Mouse (Mus musculus): ENCODE data around the gene Gm17545. TPM values are rescaled to one million over a fixed set of nuclear protein-coding genes. Genes with fewer than 3 reads are reported as not detected.

Gene Gm17545
- polyA plus RNA-seq, 1 experiment from 2014 or later, result not detected

DNA sequence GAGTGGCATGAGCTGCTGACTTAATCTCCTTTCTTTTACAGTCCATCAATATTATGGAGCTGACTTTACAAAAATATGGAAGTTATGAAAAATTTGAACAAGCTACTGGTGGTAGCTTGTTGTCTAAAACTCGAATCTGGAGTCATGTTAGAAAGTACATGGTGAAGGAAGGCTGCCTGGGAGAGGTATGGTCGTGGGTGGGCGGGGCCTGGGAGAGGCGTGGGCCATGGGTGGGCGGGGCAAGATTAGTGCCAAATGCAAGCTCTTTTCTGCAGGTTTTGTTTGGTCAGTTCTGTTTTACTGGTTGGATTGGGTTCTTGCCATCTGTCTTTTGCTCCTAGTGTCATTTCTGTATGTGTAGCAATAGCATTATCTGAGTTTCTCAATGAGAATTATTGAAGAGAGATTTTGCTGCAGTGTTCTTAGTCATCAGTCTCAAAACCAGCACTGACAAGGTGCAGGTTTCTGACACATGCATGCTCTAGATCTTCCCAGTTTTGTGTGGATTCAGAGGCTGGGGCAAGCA is 23.7 kb upstream of the Gm17545 start:
- no peak overlapping the region for H3K4me2 ChIP-seq (replicated peaks; ENCODE audit: low read depth, low read length)
- H3K27me3 ChIP-seq (ENCODE audit: control insufficient read depth, insufficient read depth, low read length), result no peaks in the 10 kb centered on the region
- 48% methylated on average over 5 of the region's 5 CpGs for WGBS
- H3K36me3 ChIP-seq (ENCODE audit: control insufficient read depth, insufficient read depth, low read length), result no peaks in the 10 kb centered on the region
- H3K9ac ChIP-seq (ENCODE audit: low read depth, low read length), result no peak overlapping the region
- ATAC-seq (ENCODE audit: low FRiP score), result no peak
- no peak overlapping the region for H3K4me3 ChIP-seq (ENCODE audit: low read depth, low read length)
- no peak overlapping the region for H3K27ac ChIP-seq (ENCODE audit: low read depth, low read length)
- H3K9me3 ChIP-seq (ENCODE audit: control insufficient read depth, low read length), result no peaks in the 10 kb centered on the region
- DNase-seq (ENCODE audit: low spot score), result no peak
- no peaks in the 10 kb centered on the region for H3K4me1 ChIP-seq (replicated peaks; ENCODE audit: control insufficient read depth, insufficient read depth, low read length)

DNA sequence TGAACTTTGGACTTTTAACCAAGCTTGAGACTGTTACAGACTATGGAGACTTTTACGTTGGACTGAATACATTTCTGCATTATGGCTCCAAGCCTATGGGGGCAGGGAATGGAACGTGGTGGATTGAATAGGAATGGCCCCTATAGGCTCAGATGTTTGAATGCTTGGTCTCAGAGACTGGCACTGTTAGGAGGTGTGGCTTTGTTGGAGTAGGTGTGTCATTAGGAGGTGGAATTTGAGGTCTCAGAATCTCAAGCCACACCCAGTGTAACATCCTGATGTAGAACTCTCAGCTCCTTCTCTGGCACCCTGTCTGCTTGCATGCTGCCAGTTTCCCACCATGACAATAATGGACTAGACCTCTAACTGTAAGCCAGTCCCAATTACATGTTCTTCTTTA is 20.9 kb upstream of the Gm17545 start:
- Histone ChIP-seq H3K36me3 (ENCODE audit: control insufficient read depth, insufficient read depth, low read length) (no peaks in the 10 kb centered on the region), H3K27me3 (ENCODE audit: control insufficient read depth, insufficient read depth, low read length) (no peaks in the 10 kb centered on the region), H3K4me2 (replicated peaks; ENCODE audit: low read depth, low read length) (no peak overlapping the region), H3K9ac (ENCODE audit: low read depth, low read length) (no peak overlapping the region), H3K4me3 (ENCODE audit: low read depth, low read length) (no peak overlapping the region), H3K4me1 (replicated peaks; ENCODE audit: control insufficient read depth, insufficient read depth, low read length) (no peaks in the 10 kb centered on the region), H3K27ac (ENCODE audit: low read depth, low read length) (no peak overlapping the region), H3K9me3 (ENCODE audit: control insufficient read depth, low read length) (no peaks in the 10 kb centered on the region)
- WGBS, result 76% methylated on average over 2 of the region's 2 CpGs
- no peak for ATAC-seq (ENCODE audit: low FRiP score)
- no peak for DNase-seq (ENCODE audit: low spot score)

DNA sequence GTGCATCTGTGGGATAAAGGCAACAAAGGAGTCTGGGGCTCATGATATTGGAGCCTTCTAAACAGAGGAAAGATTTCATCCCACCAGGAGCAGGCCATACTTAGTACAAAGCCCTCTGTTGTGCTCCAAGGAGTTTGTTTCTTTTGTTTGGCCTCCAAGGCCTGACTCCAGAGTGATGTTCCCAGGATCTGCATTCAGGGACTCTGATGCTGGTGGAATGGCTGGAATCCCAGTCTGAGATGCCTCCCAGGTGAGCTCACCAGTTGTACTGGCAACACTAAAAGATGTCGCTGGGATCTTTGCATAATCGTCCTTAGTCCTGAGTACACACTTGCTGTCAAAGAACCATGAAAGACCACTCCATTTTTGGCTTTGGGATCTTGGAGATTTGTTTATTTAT is 20.0 kb upstream of the Gm17545 start:
- H3K27me3 ChIP-seq (ENCODE audit: control insufficient read depth, insufficient read depth, low read length), result no peaks in the 10 kb centered on the region
- no peak overlapping the region for H3K9ac ChIP-seq (ENCODE audit: low read depth, low read length)
- DNase-seq (ENCODE audit: low spot score), result no peak
- H3K4me3 ChIP-seq (ENCODE audit: low read depth, low read length), result no peak overlapping the region
- 95% methylated on average over 2 of the region's 2 CpGs for WGBS
- no peaks in the 10 kb centered on the region for H3K36me3 ChIP-seq (ENCODE audit: control insufficient read depth, insufficient read depth, low read length)
- no peak overlapping the region for H3K4me2 ChIP-seq (replicated peaks; ENCODE audit: low read depth, low read length)
- no peaks in the 10 kb centered on the region for H3K4me1 ChIP-seq (replicated peaks; ENCODE audit: control insufficient read depth, insufficient read depth, low read length)
- H3K27ac ChIP-seq (ENCODE audit: low read depth, low read length), result no peak overlapping the region
- no peak for ATAC-seq (ENCODE audit: low FRiP score)
- no peaks in the 10 kb centered on the region for H3K9me3 ChIP-seq (ENCODE audit: control insufficient read depth, low read length)

DNA sequence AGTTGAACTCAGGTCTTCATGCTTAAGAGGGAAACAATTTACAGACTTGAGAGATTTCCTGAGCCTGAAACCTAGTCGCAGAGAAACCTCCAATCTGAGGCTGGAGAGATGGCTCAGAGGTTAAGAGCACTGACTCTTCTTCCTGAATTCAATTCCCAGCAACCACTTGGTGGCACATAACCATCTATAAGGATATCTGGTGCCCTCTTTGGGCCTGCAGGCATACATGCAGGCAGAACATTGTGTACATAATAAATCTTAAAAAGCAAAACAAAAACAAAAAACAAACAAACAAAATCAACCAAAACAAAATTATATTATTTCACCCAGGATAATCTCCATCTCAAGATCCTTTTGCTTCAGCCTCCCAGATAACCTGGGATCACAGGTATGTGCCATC is 15.3 kb upstream of the Gm17545 start:
- Histone ChIP-seq H3K27ac (ENCODE audit: low read depth, low read length) (no peak overlapping the region), H3K4me2 (replicated peaks; ENCODE audit: low read depth, low read length) (no peak overlapping the region), H3K9ac (ENCODE audit: low read depth, low read length) (no peak overlapping the region), H3K4me1 (replicated peaks; ENCODE audit: control insufficient read depth, insufficient read depth, low read length) (no peaks in the 10 kb centered on the region), H3K27me3 (ENCODE audit: control insufficient read depth, insufficient read depth, low read length) (no peaks in the 10 kb centered on the region), H3K36me3 (ENCODE audit: control insufficient read depth, insufficient read depth, low read length) (no peaks in the 10 kb centered on the region), H3K9me3 (ENCODE audit: control insufficient read depth, low read length) (no peaks in the 10 kb centered on the region), H3K4me3 (ENCODE audit: low read depth, low read length) (no peak overlapping the region)
- ATAC-seq (ENCODE audit: low FRiP score) (no peak), DNase-seq (ENCODE audit: low spot score) (no peak)
- WGBS, result 72% methylated on average over 1 of the region's 1 CpGs

DNA sequence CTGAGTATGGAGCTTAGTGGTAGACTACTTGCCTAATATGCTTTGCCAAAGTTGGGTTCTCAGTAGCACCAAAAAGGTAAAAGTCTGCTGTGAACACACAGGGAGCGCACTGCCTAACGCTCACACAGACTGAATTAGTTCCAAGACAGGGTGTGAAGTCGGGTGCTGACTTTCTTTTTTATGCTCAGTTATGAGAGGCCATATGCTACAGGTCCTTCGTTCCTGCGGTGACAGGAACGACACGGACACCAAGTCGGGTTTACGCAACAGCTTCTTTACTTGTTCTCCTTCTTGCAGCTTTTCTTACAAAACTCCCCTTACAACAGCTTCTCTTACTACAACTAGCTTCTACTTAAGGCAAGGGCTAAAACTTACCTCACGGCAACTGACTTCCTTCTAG is 10.9 kb upstream of the Gm17545 start:
- Histone ChIP-seq H3K9ac (ENCODE audit: low read depth, low read length) (no peak overlapping the region), H3K36me3 (ENCODE audit: control insufficient read depth, insufficient read depth, low read length) (no peaks in the 10 kb centered on the region), H3K27me3 (ENCODE audit: control insufficient read depth, insufficient read depth, low read length) (no peaks in the 10 kb centered on the region), H3K9me3 (ENCODE audit: control insufficient read depth, low read length) (no peaks in the 10 kb centered on the region), H3K4me1 (replicated peaks; ENCODE audit: control insufficient read depth, insufficient read depth, low read length) (no peaks in the 10 kb centered on the region), H3K4me3 (ENCODE audit: low read depth, low read length) (no peak overlapping the region), H3K4me2 (replicated peaks; ENCODE audit: low read depth, low read length) (no peak overlapping the region), H3K27ac (ENCODE audit: low read depth, low read length) (no peak overlapping the region)
- ATAC-seq (ENCODE audit: low FRiP score) (no peak), DNase-seq (ENCODE audit: low spot score) (no peak)
- 97% methylated on average over 10 of the region's 10 CpGs for WGBS

GRCm38 (mm10) chr9:22445123-22445522 is 9.0 kb upstream of the Gm17545 start:
- Histone ChIP-seq H3K4me3 (ENCODE audit: low read depth, low read length) (no peak overlapping the region), H3K4me2 (replicated peaks; ENCODE audit: low read depth, low read length) (no peak overlapping the region), H3K9ac (ENCODE audit: low read depth, low read length) (no peak overlapping the region), H3K36me3 (ENCODE audit: control insufficient read depth, insufficient read depth, low read length) (no peaks in the 10 kb centered on the region), H3K27me3 (ENCODE audit: control insufficient read depth, insufficient read depth, low read length) (no peaks in the 10 kb centered on the region), H3K4me1 (replicated peaks; ENCODE audit: control insufficient read depth, insufficient read depth, low read length) (no peaks in the 10 kb centered on the region), H3K9me3 (ENCODE audit: control insufficient read depth, low read length) (no peaks in the 10 kb centered on the region), H3K27ac (ENCODE audit: low read depth, low read length) (no peak overlapping the region)
- DNase-seq (ENCODE audit: low spot score) (no peak), ATAC-seq (ENCODE audit: low FRiP score) (no peak)
- WGBS, result 84% methylated on average over 1 of the region's 1 CpGs

DNA sequence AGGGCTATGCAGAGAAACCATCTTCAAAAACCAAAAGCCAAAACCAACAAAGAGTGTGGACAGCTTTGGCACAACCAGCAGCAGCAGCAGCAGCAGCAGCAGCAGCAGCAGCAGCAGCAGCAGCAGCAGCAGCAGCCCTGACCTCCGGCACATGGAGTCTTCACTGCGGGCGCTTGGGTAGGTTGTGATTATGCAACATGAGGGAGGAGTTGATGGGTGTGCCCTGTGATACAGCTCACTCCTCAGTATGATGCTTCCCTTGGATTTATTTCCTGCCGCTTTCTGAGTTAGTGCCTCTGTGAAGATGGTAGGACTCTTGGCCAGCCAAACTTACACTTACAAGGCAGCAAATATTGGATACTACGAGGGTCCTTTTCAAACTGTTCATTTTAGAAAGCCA is 6.9 kb upstream of the Gm17545 start:
- Histone ChIP-seq H3K36me3 (ENCODE audit: control insufficient read depth, insufficient read depth, low read length) (0 out of 2 replicates have a peak, but pooled peaks cover 2% of the 10 kb centered on the region), H3K9ac (ENCODE audit: low read depth, low read length) (no peak overlapping the region), H3K4me1 (replicated peaks; ENCODE audit: control insufficient read depth, insufficient read depth, low read length) (no peaks in the 10 kb centered on the region), H3K4me3 (ENCODE audit: low read depth, low read length) (no peak overlapping the region), H3K27me3 (ENCODE audit: control insufficient read depth, insufficient read depth, low read length) (no peaks in the 10 kb centered on the region), H3K9me3 (ENCODE audit: control insufficient read depth, low read length) (no peaks in the 10 kb centered on the region), H3K4me2 (replicated peaks; ENCODE audit: low read depth, low read length) (no peak overlapping the region), H3K27ac (ENCODE audit: low read depth, low read length) (no peak overlapping the region)
- ATAC-seq (ENCODE audit: low FRiP score) (no peak), DNase-seq (ENCODE audit: low spot score) (no peak)
- 86% methylated on average over 5 of the region's 5 CpGs for WGBS

DNA sequence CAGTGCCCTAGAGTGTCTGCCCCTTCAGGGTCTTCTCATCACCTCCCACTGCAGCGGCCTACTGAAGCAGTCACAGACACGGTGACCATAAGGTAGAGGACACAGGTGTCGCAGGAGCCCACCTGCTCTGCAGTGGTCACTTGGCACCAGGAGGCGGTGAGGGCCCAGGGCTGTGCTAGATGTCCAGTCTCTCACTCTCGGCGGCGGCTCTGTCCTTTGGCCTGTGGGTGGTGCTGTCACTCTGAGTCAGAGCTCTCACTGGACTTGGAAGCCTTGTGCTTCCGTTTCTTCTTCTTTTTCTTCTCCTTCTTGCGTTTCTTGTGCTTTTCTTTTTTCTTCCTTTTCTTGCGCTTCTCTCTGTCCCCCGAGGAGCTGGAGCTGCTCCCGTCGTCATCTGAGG is 5.7 kb upstream of the Gm17545 start:
- Histone ChIP-seq H3K27me3 (ENCODE audit: control insufficient read depth, insufficient read depth, low read length) (no peaks in the 10 kb centered on the region), H3K4me1 (replicated peaks; ENCODE audit: control insufficient read depth, insufficient read depth, low read length) (no peaks in the 10 kb centered on the region), H3K9me3 (ENCODE audit: control insufficient read depth, low read length) (no peaks in the 10 kb centered on the region), H3K4me2 (replicated peaks; ENCODE audit: low read depth, low read length) (no peak overlapping the region), H3K4me3 (ENCODE audit: low read depth, low read length) (no peak overlapping the region), H3K9ac (ENCODE audit: low read depth, low read length) (no peak overlapping the region), H3K27ac (ENCODE audit: low read depth, low read length) (no peak overlapping the region), H3K36me3 (ENCODE audit: control insufficient read depth, insufficient read depth, low read length) (peaks cover 6% of the 10 kb centered on the region; the same call in 1 of the 2 replicates)
- DNase-seq (ENCODE audit: low spot score) (no peak), ATAC-seq (ENCODE audit: low FRiP score) (no peak)
- 89% methylated on average over 13 of the region's 13 CpGs for whole genome bisulfite sequencing

DNA sequence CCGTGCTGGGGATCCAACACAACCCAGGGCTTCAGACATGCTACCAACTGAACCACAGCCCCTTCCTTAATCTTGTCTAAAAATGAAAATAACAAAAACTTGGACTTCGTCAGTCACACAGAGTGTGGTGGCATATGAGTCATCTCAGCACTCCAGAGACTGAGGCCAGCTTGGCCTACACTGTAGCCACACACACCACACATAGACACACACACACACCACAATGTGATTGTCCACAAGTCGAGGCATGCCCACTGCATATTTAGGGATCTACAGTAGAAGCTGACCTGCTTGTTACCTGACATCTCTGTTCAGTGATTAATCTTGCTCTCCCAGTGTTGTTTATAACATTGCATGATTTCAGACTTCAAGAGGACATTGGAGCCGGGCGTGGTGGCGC is 4.9 kb upstream of the Gm17545 start:
- Histone ChIP-seq H3K4me2 (replicated peaks; ENCODE audit: low read depth, low read length) (no peak overlapping the region), H3K9me3 (ENCODE audit: control insufficient read depth, low read length) (no peaks in the 10 kb centered on the region), H3K36me3 (ENCODE audit: control insufficient read depth, insufficient read depth, low read length) (peaks cover 6% of the 10 kb centered on the region; the same call in 1 of the 2 replicates), H3K4me1 (replicated peaks; ENCODE audit: control insufficient read depth, insufficient read depth, low read length) (no peaks in the 10 kb centered on the region), H3K27ac (ENCODE audit: low read depth, low read length) (no peak overlapping the region), H3K27me3 (ENCODE audit: control insufficient read depth, insufficient read depth, low read length) (no peaks in the 10 kb centered on the region), H3K4me3 (ENCODE audit: low read depth, low read length) (no peak overlapping the region), H3K9ac (ENCODE audit: low read depth, low read length) (no peak overlapping the region)
- no peak for ATAC-seq (ENCODE audit: low FRiP score)
- no peak for DNase-seq (ENCODE audit: low spot score)
- WGBS, result 95% methylated on average over 6 of the region's 6 CpGs

Measured in hindbrain, embryonic 11.5 days (tissue).